Mouse (Mus musculus): ENCODE measurements around the gene Fry. TPM values are rescaled to one million over a fixed set of nuclear protein-coding genes. Genes with fewer than 3 reads are reported as not detected.

The Fry gene
- polyA plus RNA-seq, 1 experiment from 2014 or later = 5.5 TPM

DNA sequence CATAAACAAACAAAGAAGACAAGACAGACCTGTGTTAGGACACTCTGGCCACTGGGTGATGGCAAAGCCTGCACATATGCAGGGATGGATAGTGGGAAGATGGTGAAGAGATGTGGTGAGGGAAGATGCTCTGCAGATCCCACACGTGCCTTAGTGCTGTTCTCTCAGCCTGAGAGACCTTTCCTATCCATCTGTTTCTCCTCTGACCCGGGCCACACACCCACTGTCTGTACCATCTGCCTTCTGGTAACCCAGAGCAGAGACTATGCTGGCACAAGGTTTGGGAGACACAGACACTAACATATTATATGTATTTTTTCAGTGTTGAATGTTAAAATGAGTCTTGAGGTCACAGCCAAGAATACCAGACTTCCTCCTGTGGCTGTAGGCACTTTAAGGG, 183.7 kb downstream of the Fry start:
- H3K36me3 ChIP-seq (ENCODE audit: control insufficient read depth, insufficient read depth) = no peaks in the 10 kb centered on the region
- no peaks in the 10 kb centered on the region for H3K27me3 ChIP-seq (replicated peaks; ENCODE audit: control insufficient read depth, insufficient read depth, low read length)
- no peak overlapping the region for H3K4me3 ChIP-seq (ENCODE audit: low read depth, low read length)
- ATAC-seq = no peak
- H3K4me2 ChIP-seq (replicated peaks; ENCODE audit: low read depth) = no peak overlapping the region
- H3K27ac ChIP-seq (ENCODE audit: low read depth, low read length) = no peak overlapping the region
- no peak for TF ChIP-seq CTCF (IDR thresholded peaks at IDR 0.05; ENCODE audit: low read depth)
- H3K9me3 ChIP-seq (ENCODE audit: control insufficient read depth) = no peaks in the 10 kb centered on the region
- no peaks in the 10 kb centered on the region for H3K4me1 ChIP-seq (replicated peaks; ENCODE audit: control insufficient read depth, insufficient read depth, low read length)
- H3K9ac ChIP-seq (ENCODE audit: low read depth, low read length) = no peak overlapping the region
- WGBS = 78% methylated on average over 2 of the region's 2 CpGs

DNA sequence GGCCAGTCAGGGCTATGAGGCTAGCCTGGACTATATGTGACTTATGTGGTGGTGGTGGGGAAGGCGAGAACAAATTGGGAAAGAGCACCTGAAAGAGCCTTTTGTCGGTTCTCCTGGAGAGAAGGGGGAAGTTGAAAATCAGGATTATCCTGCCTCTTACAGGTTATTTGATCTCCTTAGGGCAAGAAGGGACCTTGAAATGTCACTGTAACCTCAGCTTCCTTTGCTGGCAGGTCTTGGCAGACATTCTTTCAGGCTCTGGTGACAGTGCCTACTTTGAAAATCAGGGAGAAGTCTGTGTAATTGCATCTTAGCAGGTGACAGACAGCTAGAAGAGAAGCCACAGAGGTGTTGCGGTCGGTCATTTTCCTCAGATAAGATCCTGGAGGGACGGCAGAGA, 184.6 kb downstream of the Fry start:
- H3K4me3 ChIP-seq (ENCODE audit: low read depth, low read length) = no peak overlapping the region
- H3K36me3 ChIP-seq (ENCODE audit: control insufficient read depth, insufficient read depth) = no peaks in the 10 kb centered on the region

GRCm38 (mm10) chr5:150306497-150306896, 188.1 kb downstream of the Fry start:
- H3K4me3 ChIP-seq (ENCODE audit: low read depth, low read length) = no peak overlapping the region
- no peak for ATAC-seq
- H3K9ac ChIP-seq (ENCODE audit: low read depth, low read length) = no peak overlapping the region
- no peak for TF ChIP-seq CTCF (IDR thresholded peaks at IDR 0.05; ENCODE audit: low read depth)
- no peaks in the 10 kb centered on the region for H3K4me1 ChIP-seq (replicated peaks; ENCODE audit: control insufficient read depth, insufficient read depth, low read length)
- no peaks in the 10 kb centered on the region for H3K36me3 ChIP-seq (ENCODE audit: control insufficient read depth, insufficient read depth)
- H3K27me3 ChIP-seq (replicated peaks; ENCODE audit: control insufficient read depth, insufficient read depth, low read length) = no peaks in the 10 kb centered on the region
- H3K9me3 ChIP-seq (ENCODE audit: control insufficient read depth) = no peaks in the 10 kb centered on the region
- H3K4me2 ChIP-seq (replicated peaks; ENCODE audit: low read depth) = no peak overlapping the region
- no peak overlapping the region for H3K27ac ChIP-seq (ENCODE audit: low read depth, low read length)
- WGBS = 85% methylated on average over 5 of the region's 5 CpGs

More for the DNA sequence above, 184.6 kb downstream of the Fry start:
- H3K4me1 ChIP-seq (replicated peaks; ENCODE audit: control insufficient read depth, insufficient read depth, low read length) = no peaks in the 10 kb centered on the region
- no peaks in the 10 kb centered on the region for H3K27me3 ChIP-seq (replicated peaks; ENCODE audit: control insufficient read depth, insufficient read depth, low read length)
- no peak overlapping the region for H3K9ac ChIP-seq (ENCODE audit: low read depth, low read length)
- ATAC-seq = no peak
- no peak overlapping the region for H3K4me2 ChIP-seq (replicated peaks; ENCODE audit: low read depth)
- H3K9me3 ChIP-seq (ENCODE audit: control insufficient read depth) = no peaks in the 10 kb centered on the region
- TF ChIP-seq CTCF (IDR thresholded peaks at IDR 0.05; ENCODE audit: low read depth) = no peak
- 56% methylated on average over 5 of the region's 5 CpGs for WGBS
- H3K27ac ChIP-seq (ENCODE audit: low read depth, low read length) = no peak overlapping the region

GRCm38 (mm10) chr5:150313229-150313628, 194.8 kb downstream of the Fry start:
- no peaks in the 10 kb centered on the region for H3K4me1 ChIP-seq (replicated peaks; ENCODE audit: control insufficient read depth, insufficient read depth, low read length)
- no peak overlapping the region for H3K27ac ChIP-seq (ENCODE audit: low read depth, low read length)
- no peak for TF ChIP-seq CTCF (IDR thresholded peaks at IDR 0.05; ENCODE audit: low read depth)
- no peaks in the 10 kb centered on the region for H3K36me3 ChIP-seq (ENCODE audit: control insufficient read depth, insufficient read depth)
- no peak overlapping the region for H3K4me3 ChIP-seq (ENCODE audit: low read depth, low read length)
- no peaks in the 10 kb centered on the region for H3K9me3 ChIP-seq (ENCODE audit: control insufficient read depth)
- no peak overlapping the region for H3K4me2 ChIP-seq (replicated peaks; ENCODE audit: low read depth)
- H3K27me3 ChIP-seq (replicated peaks; ENCODE audit: control insufficient read depth, insufficient read depth, low read length) = no peaks in the 10 kb centered on the region
- ATAC-seq = no peak
- H3K9ac ChIP-seq (ENCODE audit: low read depth, low read length) = no peak overlapping the region
- 77% methylated on average over 2 of the region's 2 CpGs for WGBS

DNA sequence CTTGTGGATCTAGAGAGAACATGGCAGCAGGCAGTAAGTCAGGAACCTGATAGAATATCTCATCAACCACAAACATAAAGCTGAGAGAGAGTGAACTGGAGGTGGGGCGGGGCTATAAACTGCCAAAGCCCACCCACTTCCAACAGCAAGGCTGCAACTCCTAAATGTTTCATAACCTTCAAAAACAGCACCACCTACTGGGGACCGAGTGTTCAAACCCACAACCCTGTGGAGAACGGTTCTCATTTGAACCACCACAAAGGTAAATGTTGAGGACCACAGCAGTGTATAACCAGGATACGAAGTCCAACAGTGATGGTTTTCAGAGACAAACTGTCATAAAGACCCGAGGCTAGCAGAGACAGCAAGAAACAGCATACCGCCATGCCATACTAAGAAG, 196.1 kb downstream of the Fry start:
- Histone ChIP-seq H3K27ac (ENCODE audit: low read depth, low read length) (no peak overlapping the region), H3K4me1 (replicated peaks; ENCODE audit: control insufficient read depth, insufficient read depth, low read length) (no peaks in the 10 kb centered on the region), H3K27me3 (replicated peaks; ENCODE audit: control insufficient read depth, insufficient read depth, low read length) (no peaks in the 10 kb centered on the region), H3K4me2 (replicated peaks; ENCODE audit: low read depth) (no peak overlapping the region), H3K36me3 (ENCODE audit: control insufficient read depth, insufficient read depth) (no peaks in the 10 kb centered on the region), H3K9me3 (ENCODE audit: control insufficient read depth) (no peaks in the 10 kb centered on the region), H3K9ac (ENCODE audit: low read depth, low read length) (no peak overlapping the region), H3K4me3 (ENCODE audit: low read depth, low read length) (no peak overlapping the region)
- 97% methylated on average over 6 of the region's 6 CpGs for WGBS
- TF ChIP-seq CTCF (IDR thresholded peaks at IDR 0.05; ENCODE audit: low read depth) = no peak
- ATAC-seq = no peak

- Histone ChIP-seq H3K4me2 (replicated peaks; ENCODE audit: low read depth) (no peak overlapping the region), H3K4me1 (replicated peaks; ENCODE audit: control insufficient read depth, insufficient read depth, low read length) (no peaks in the 10 kb centered on the region), H3K36me3 (ENCODE audit: control insufficient read depth, insufficient read depth) (no peaks in the 10 kb centered on the region), H3K9ac (ENCODE audit: low read depth, low read length) (no peak overlapping the region), H3K27ac (ENCODE audit: low read depth, low read length) (no peak overlapping the region), H3K27me3 (replicated peaks; ENCODE audit: control insufficient read depth, insufficient read depth, low read length) (no peaks in the 10 kb centered on the region), H3K9me3 (ENCODE audit: control insufficient read depth) (no peaks in the 10 kb centered on the region), H3K4me3 (ENCODE audit: low read depth, low read length) (no peak overlapping the region)
- ATAC-seq = no peak
- TF ChIP-seq CTCF (IDR thresholded peaks at IDR 0.05; ENCODE audit: low read depth) = no peak
- whole genome bisulfite sequencing = 76% methylated on average over 5 of the region's 5 CpGs
Measured at GRCm38 (mm10) chr5:150325411-150325810, 207.0 kb downstream of the Fry start.

GRCm38 (mm10) chr5:150328686-150329085, 210.2 kb downstream of the Fry start:
- Histone ChIP-seq H3K9me3 (ENCODE audit: control insufficient read depth) (no peaks in the 10 kb centered on the region), H3K27me3 (replicated peaks; ENCODE audit: control insufficient read depth, insufficient read depth, low read length) (no peaks in the 10 kb centered on the region), H3K36me3 (ENCODE audit: control insufficient read depth, insufficient read depth) (no peaks in the 10 kb centered on the region), H3K4me3 (ENCODE audit: low read depth, low read length) (no peak overlapping the region), H3K9ac (ENCODE audit: low read depth, low read length) (no peak overlapping the region), H3K4me2 (replicated peaks; ENCODE audit: low read depth) (no peak overlapping the region), H3K27ac (ENCODE audit: low read depth, low read length) (no peak overlapping the region), H3K4me1 (replicated peaks; ENCODE audit: control insufficient read depth, insufficient read depth, low read length) (0 out of 2 replicates have a peak, but pooled peaks cover 6% of the 10 kb centered on the region)
- WGBS = 92% methylated on average over 6 of the region's 6 CpGs
- TF ChIP-seq CTCF (IDR thresholded peaks at IDR 0.05; ENCODE audit: low read depth) = no peak
- no peak for ATAC-seq

Data from intestine, postnatal 0 days (tissue).